23 mouse cellular contexts compared by ENCODE assay signal in genomic region chr17:29916968-29917367, GRCm38 (mm10). TPM values are rescaled to one million over a fixed set of nuclear protein-coding genes. Genes with fewer than 3 reads are reported as not detected.
DNase-seq lines count a peak whose midpoint lies in the region; ATAC-seq lines count a peak whose summit lies in the region.
"Had no signal": no experiment of that assay in that cellular context is flagged by ENCODE, and none has a peak within 500 bp of the region (broad histone marks: within the 10 kb centered on the region; RNA-seq: fewer than 3 reads in every experiment).

No protein-coding gene starts in this region.

- DNase-seq in thymus, postnatal 0 days (ENCODE audit: low spot score): peak; percentile 33
- no peak for DNase-seq in thymus, adult 18-20 months
- DNase-seq in limb, embryonic 10.5 days (ENCODE audit: low spot score): peak; percentile 49
- DNase-seq in heart, embryonic 10.5 days (ENCODE audit: low spot score): no peak
- DNase-seq in frontal cortex, postnatal 10 days (ENCODE audit: low spot score in 2 of 2): no peak
- no peak for DNase-seq in left cerebral cortex, adult 9 months (ENCODE audit: low spot score in 2 of 2)
- DNase-seq: adrenal gland, postnatal 25 days; cerebellum, adult 8-10 months; cerebellum, postnatal 36 days; heart, postnatal 36 days; kidney, adult 11 months; liver, embryonic 13.5 days; lung, adult 2 months; thymus, postnatal 25 days had no signal

- H3K27me3 ChIP-seq in limb, embryonic 10.5 days (ENCODE audit: low read depth, poor library complexity, severe bottlenecking): 0 out of 2 replicates have a peak, but pooled peaks cover 5% of the 10 kb centered on the region
- peaks cover 39% of the 10 kb centered on the region for H3K27me3 ChIP-seq in liver, embryonic 12.5 days (replicated peaks)
- no peaks in the 10 kb centered on the region for H3K27me3 ChIP-seq in heart, embryonic 10.5 days (ENCODE audit: insufficient read depth, poor library complexity, severe bottlenecking)
- H3K27me3 ChIP-seq: heart, embryonic 15.5 days had no signal

- H3K27ac ChIP-seq in limb, embryonic 10.5 days: peak overlapping the region; percentile 70
- no peak overlapping the region for H3K27ac ChIP-seq in liver, embryonic 12.5 days
- no peak overlapping the region for H3K27ac ChIP-seq in heart, embryonic 10.5 days
- H3K27ac ChIP-seq: heart, embryonic 15.5 days; hindbrain, embryonic 14.5 days; kidney, postnatal 0 days; left cerebral cortex, adult 2 months; limb, embryonic 13.5 days; liver, embryonic 13.5 days had no signal

- H3K36me3 ChIP-seq in limb, embryonic 10.5 days: no peaks in the 10 kb centered on the region
- no peaks in the 10 kb centered on the region for H3K36me3 ChIP-seq in liver, embryonic 12.5 days
- H3K36me3 ChIP-seq in heart, embryonic 10.5 days: no peaks in the 10 kb centered on the region
- H3K36me3 ChIP-seq: heart, embryonic 15.5 days; limb, embryonic 13.5 days; liver, embryonic 13.5 days had no signal

- H3K9ac ChIP-seq in liver, embryonic 12.5 days: no peak overlapping the region
- H3K9ac ChIP-seq: heart, embryonic 15.5 days; hindbrain, embryonic 14.5 days; limb, embryonic 13.5 days; liver, embryonic 13.5 days had no signal

- H3K9me3 ChIP-seq in limb, embryonic 10.5 days (replicated peaks): no peaks in the 10 kb centered on the region
- H3K9me3 ChIP-seq in liver, embryonic 12.5 days (replicated peaks): no peaks in the 10 kb centered on the region
- no peaks in the 10 kb centered on the region for H3K9me3 ChIP-seq in heart, embryonic 10.5 days
- H3K9me3 ChIP-seq: heart, embryonic 15.5 days; limb, embryonic 13.5 days; liver, embryonic 13.5 days had no signal

- WGBS in limb, embryonic 10.5 days: 7% methylated on average over 3 of the region's 3 CpGs
- WGBS in liver, embryonic 12.5 days (ENCODE audit: insufficient replicate concordance): 8% methylated on average over 3 of the region's 3 CpGs
- WGBS in heart, embryonic 10.5 days: 22% methylated on average over 3 of the region's 3 CpGs

- peaks cover 65% of the 10 kb centered on the region for H3K4me1 ChIP-seq in limb, embryonic 10.5 days
- H3K4me1 ChIP-seq in liver, embryonic 12.5 days: no peaks in the 10 kb centered on the region
- peaks cover 44% of the 10 kb centered on the region for H3K4me1 ChIP-seq in heart, embryonic 10.5 days
- H3K4me1 ChIP-seq: liver, embryonic 13.5 days had no signal

- H3K4me3 ChIP-seq in limb, embryonic 10.5 days: no peak overlapping the region
- H3K4me3 ChIP-seq in liver, embryonic 12.5 days: no peak overlapping the region
- H3K4me3 ChIP-seq in heart, embryonic 10.5 days: no peak overlapping the region
- H3K4me3 ChIP-seq: heart, embryonic 15.5 days; left cerebral cortex, adult 2 months; limb, embryonic 13.5 days; liver, embryonic 13.5 days had no signal

- no peak overlapping the region for H3K4me2 ChIP-seq in liver, embryonic 12.5 days
- H3K4me2 ChIP-seq: heart, embryonic 15.5 days; hindbrain, embryonic 14.5 days; limb, embryonic 13.5 days; liver, embryonic 13.5 days had no signal

- peak; percentile 54 to 68; a peak in 2 of 4 replicates for ATAC-seq in hematopoietic stem cell, adult 5-6 weeks (replicated peaks in 1 of 2; ENCODE audit: insufficient read depth in 1 of 2, low FRiP score in 2 of 2, low TSS enrichment in 1 of 2, low read depth in 1 of 2, poor library complexity in 2 of 2, severe bottlenecking in 2 of 2)
- no peak for ATAC-seq in liver, embryonic 12.5 days
- ATAC-seq: forebrain, embryonic 14.5 days; midbrain, embryonic 16.5 days had no signal

RNA-seq across cellular contexts. Expression of gene Mdga1, which starts 52.9 kb away (rescaled TPM):
- 1.3 and 2.6 TPM in 2 replicates for polyA plus RNA-seq in thymus, postnatal 0 days (2015; fragmentation: Nextera tagmentation; extraction: Ambion mirVana)
- total RNA-seq in hematopoietic stem cell, adult 5-6 weeks (2017): 26.6 and 32.5 TPM in 2 replicates
- 1.2 and 4.0 TPM in 2 replicates for polyA plus RNA-seq in limb, embryonic 10.5 days (2016; fragmentation: Nextera tagmentation; extraction: Ambion mirVana)
- 1.7 TPM in 2 replicates for polyA plus RNA-seq in liver, embryonic 12.5 days (2016; fragmentation: Nextera tagmentation; extraction: Ambion mirVana)
- polyA plus RNA-seq in heart, embryonic 10.5 days (2016; fragmentation: Nextera tagmentation; extraction: Ambion mirVana): 1.7 and 3.5 TPM in 2 replicates

Comparison
In these comparisons a context has a peak if more than half of its experiments do, and no peak if none do; other contexts are left out.
1. DNase-seq: peak in thymus, postnatal 0 days (single experiment) and limb, embryonic 10.5 days (single experiment); none in thymus, adult 18-20 months (0 of 2), heart, embryonic 10.5 days (single experiment), frontal cortex, postnatal 10 days (0 of 2) and left cerebral cortex, adult 9 months (0 of 2).